8 mouse cellular contexts compared by ENCODE assay signal in genomic region chr4:87570470-87570891, GRCm38 (mm10).
DNase-seq lines count a peak whose midpoint lies in the region; ATAC-seq and TF ChIP-seq lines count a peak whose summit lies in the region.

No protein-coding gene starts in this region.

- ATAC-seq in lung, postnatal 0 days = no peak
- peak; percentile 84 for ATAC-seq in midbrain, embryonic 15.5 days (replicated peaks)

- no peak overlapping the region for H3K4me2 ChIP-seq in lung, postnatal 0 days (replicated peaks; ENCODE audit: low read depth, low read length)
- H3K4me2 ChIP-seq in midbrain, embryonic 15.5 days = peak overlapping the region; percentile 12

- H3K27me3 ChIP-seq in lung, postnatal 0 days (replicated peaks; ENCODE audit: insufficient read depth, low read length) = no peaks in the 10 kb centered on the region
- H3K27me3 ChIP-seq in midbrain, embryonic 15.5 days (replicated peaks) = no peaks in the 10 kb centered on the region

- WGBS in lung, postnatal 0 days = 62% methylated on average over 13 of the region's 13 CpGs
- WGBS in midbrain, embryonic 15.5 days = 54% methylated on average over 13 of the region's 13 CpGs

- no peaks in the 10 kb centered on the region for H3K4me1 ChIP-seq in lung, postnatal 0 days (ENCODE audit: insufficient read depth, low read depth, low read length)
- no peaks in the 10 kb centered on the region for H3K4me1 ChIP-seq in midbrain, embryonic 15.5 days

- no peaks in the 10 kb centered on the region for H3K9me3 ChIP-seq in lung, postnatal 0 days (ENCODE audit: low read length)
- H3K9me3 ChIP-seq in midbrain, embryonic 15.5 days = no peaks in the 10 kb centered on the region

- no peak overlapping the region for H3K4me3 ChIP-seq in lung, postnatal 0 days (ENCODE audit: low read depth, low read length)
- no peak overlapping the region for H3K4me3 ChIP-seq in midbrain, embryonic 15.5 days

- H3K9ac ChIP-seq in lung, postnatal 0 days (replicated peaks; ENCODE audit: low read depth) = no peak overlapping the region
- no peak overlapping the region for H3K9ac ChIP-seq in midbrain, embryonic 15.5 days

- peak; percentile 3 for DNase-seq in lung, postnatal 0 days (ENCODE audit: low spot score)
- no peak for DNase-seq in lung, adult 18-20 months
- peak; percentile 5 for DNase-seq in fibroblast of lung, adult 2 months (ENCODE audit: low read depth)
- peak; percentile 30 to 54 for DNase-seq in layer of hippocampus, postnatal 10 days (ENCODE audit: low spot score in 2 of 2)
- DNase-seq in MN1 (ENCODE audit: low spot score) (no peak), liver (no peak)
- DNase-seq in thymus, postnatal 14 days = no peak

- H3K27ac ChIP-seq in lung, postnatal 0 days (ENCODE audit: low read length) = no peak overlapping the region
- peak overlapping the region; percentile 30; the same call in 1 of the 2 replicates for H3K27ac ChIP-seq in midbrain, embryonic 15.5 days

- TF ChIP-seq EP300 in lung, postnatal 0 days (IDR thresholded peaks at IDR 0.05) = no peak

- no peaks in the 10 kb centered on the region for H3K36me3 ChIP-seq in lung, postnatal 0 days (ENCODE audit: insufficient read depth, low read length)
- no peaks in the 10 kb centered on the region for H3K36me3 ChIP-seq in midbrain, embryonic 15.5 days (replicated peaks)

- TF ChIP-seq CTCF in lung, postnatal 0 days (IDR thresholded peaks at IDR 0.05) = no peak

Comparison
In these comparisons a context has a peak if more than half of its experiments do, and no peak if none do; other contexts are left out.
1. DNase-seq: peak in lung, postnatal 0 days (single experiment), fibroblast of lung, adult 2 months (single experiment) and layer of hippocampus, postnatal 10 days (2 of 2); none in lung, adult 18-20 months (0 of 2), MN1 (single experiment), thymus, postnatal 14 days (single experiment) and liver (single experiment).